Mouse (Mus musculus) hindbrain, embryonic 11.5 days (tissue): ENCODE measurements at regions not wholly inside any gene's neighbourhood (a gene's known extent, or its start where the extent isn't known, plus 50 kb on each side); places are given as distances from the start of the nearest gene placed in this dataset.

ENCODE experiments used
- ATAC-seq: fragments of 200-750 bp; cut with Nextera tagmentation; 2 replicates; pipeline ENCODE4 v1.8.0; 2017; ENCODE audit warnings: mild to moderate bottlenecking, moderate TSS enrichment, moderate library complexity; ENCODE audit not compliant: low FRiP score
- DNase-seq: peaks from one replicate; pipeline ENCODE4 v3.0.0-alpha.2; 2015; ENCODE audit warnings: low spot score
- H3K27ac ChIP-seq: fragments of 300-500 bp; sonication (generic); 2 replicates; pipeline ENCODE4 v1.5.1; 2014; ENCODE audit warnings: mild to moderate bottlenecking, low read depth, low read length
- H3K27me3 ChIP-seq: fragments of 300-500 bp; sonication (generic); 2 replicates; pipeline ENCODE4 v1.6.1; 2014; ENCODE audit warnings: mild to moderate bottlenecking, low read length, moderate library complexity, mixed read lengths; ENCODE audit not compliant: control insufficient read depth, insufficient read depth
- H3K36me3 ChIP-seq: fragments of 300-500 bp; sonication (generic); 2 replicates; pipeline ENCODE4 v1.6.1; 2014; ENCODE audit warnings: mild to moderate bottlenecking, low read length, moderate library complexity, mixed read lengths; ENCODE audit not compliant: control insufficient read depth, insufficient read depth
- H3K4me1 ChIP-seq: fragments of 300-500 bp; sonication (generic); replicated peaks from 2 replicates; pipeline ENCODE4 v1.6.1; 2014; ENCODE audit warnings: low read length, mixed read lengths; ENCODE audit not compliant: control insufficient read depth, insufficient read depth
- H3K4me2 ChIP-seq: fragments of 300-500 bp; sonication (generic); replicated peaks from 2 replicates; pipeline ENCODE4 v1.6.1; 2014; ENCODE audit warnings: mild to moderate bottlenecking, low read depth, low read length
- H3K4me3 ChIP-seq: fragments of 300-500 bp; sonication (generic); 2 replicates; pipeline ENCODE4 v1.5.1; 2014; ENCODE audit warnings: low read depth, low read length
- H3K9ac ChIP-seq: fragments of 300-500 bp; sonication (generic); 2 replicates; pipeline ENCODE4 v1.6.1; 2014; ENCODE audit warnings: low read depth, low read length
- H3K9me3 ChIP-seq: fragments of 300-500 bp; sonication (generic); 2 replicates; pipeline ENCODE4 v1.6.1; 2016; ENCODE audit warnings: low read length; ENCODE audit not compliant: control insufficient read depth
- WGBS: fragments of 180-500 bp; shearing (Covaris S2); extraction: QIAGEN DNeasy Blood & Tissue Kit; methylation state at CpG from one replicate; pipeline ENCODE4 v1.1.7; 2014; 5-methylcytosine and 5-hydroxymethylcytosine counted together

DNA sequence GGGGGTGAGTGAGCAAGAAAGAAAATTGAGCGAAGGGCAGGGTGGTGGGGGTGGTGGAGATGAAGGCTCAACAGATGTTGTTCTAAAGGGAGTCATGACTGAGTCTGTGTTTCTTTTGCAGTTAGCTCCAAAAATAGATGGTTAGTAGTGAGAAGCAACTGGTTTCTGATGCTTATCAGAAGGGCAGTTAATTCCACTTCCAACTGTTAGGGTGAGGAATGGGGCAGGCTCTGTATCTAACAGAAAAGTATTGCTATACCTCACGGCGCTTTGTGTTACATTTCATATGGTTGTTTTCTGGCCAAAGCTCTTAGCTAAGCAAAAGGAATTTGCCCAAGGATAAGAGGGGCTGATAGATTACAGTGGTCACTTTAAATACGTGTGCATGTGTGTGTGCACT lies 120.3 kb downstream of the Slc30a10 start:
- ATAC-seq (no peak), DNase-seq (no peak)
- Histone ChIP-seq H3K9ac (no peak overlapping the region), H3K27ac (no peak overlapping the region), H3K4me1 (0 out of 2 replicates have a peak, but pooled peaks cover 2% of the 10 kb centered on the region), H3K27me3 (no peaks in the 10 kb centered on the region), H3K4me3 (no peak overlapping the region), H3K9me3 (no peaks in the 10 kb centered on the region), H3K36me3 (no peaks in the 10 kb centered on the region), H3K4me2 (no peak overlapping the region)
- 79% methylated on average over 4 of the region's 4 CpGs for WGBS

DNA sequence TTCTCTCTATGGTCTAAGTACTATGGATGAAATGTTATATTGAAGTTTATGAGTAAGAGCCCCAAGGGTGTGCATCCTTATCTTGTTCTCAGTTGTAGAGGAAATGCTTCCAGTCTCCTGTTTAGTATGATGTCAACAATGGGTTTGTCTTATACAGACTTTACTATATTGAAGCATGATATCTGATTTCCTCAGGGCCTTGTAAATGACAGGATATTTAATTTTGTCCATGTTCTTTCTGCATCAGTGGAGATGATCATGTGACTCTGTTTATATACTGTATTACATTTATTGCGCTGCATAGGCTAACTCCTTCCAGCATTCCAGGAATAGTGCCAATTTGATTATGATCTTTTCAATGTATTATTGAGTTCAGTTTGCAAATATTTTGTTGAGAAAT lies 125.2 kb downstream of the Slc30a10 start:
- DNase-seq (no peak), ATAC-seq (no peak)
- H3K4me1 ChIP-seq: no peaks in the 10 kb centered on the region
- no peaks in the 10 kb centered on the region for H3K9me3 ChIP-seq
- no peak overlapping the region for H3K4me2 ChIP-seq
- no peak overlapping the region for H3K4me3 ChIP-seq
- no peaks in the 10 kb centered on the region for H3K27me3 ChIP-seq
- no peaks in the 10 kb centered on the region for H3K36me3 ChIP-seq
- H3K9ac ChIP-seq: no peak overlapping the region
- WGBS: 100% methylated on average over 1 of the region's 1 CpGs
- H3K27ac ChIP-seq: no peak overlapping the region

DNA sequence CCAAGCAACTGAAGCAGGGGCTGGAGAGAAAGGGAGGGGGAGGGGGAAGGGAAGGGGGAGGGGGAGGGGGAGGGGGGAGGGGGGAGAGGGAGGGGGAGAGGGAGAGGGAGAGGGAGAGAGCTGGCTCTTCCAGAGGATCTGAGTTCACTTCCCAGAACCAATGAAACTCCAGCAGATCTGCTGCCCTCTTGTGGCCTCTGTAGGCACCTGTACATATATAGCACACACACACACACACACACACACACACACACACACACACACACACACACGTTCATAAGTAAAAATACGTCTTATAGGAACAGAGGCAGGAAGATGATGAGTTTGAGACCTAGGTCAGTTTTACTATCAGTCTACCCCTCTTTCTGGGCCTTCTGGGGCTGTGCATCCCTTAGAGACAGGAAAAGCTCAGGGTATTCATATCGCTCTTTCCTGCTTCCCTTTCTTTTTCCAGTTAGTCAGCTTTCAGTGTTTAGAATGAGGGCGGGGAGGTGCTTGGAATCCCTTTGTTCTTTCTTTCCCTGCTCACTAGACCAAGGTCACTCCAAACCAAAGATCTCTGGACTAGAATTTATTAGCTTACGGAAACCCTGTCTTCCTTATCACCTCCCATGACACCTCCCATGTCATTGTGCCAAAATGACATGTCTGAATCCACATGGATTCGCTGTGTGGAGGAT lies 130.7 kb downstream of the Slc30a10 start:
- 89% methylated on average over 6 of the region's 6 CpGs for WGBS
- no peaks in the 10 kb centered on the region for H3K36me3 ChIP-seq
- H3K27ac ChIP-seq: no peak overlapping the region
- H3K9me3 ChIP-seq: no peaks in the 10 kb centered on the region
- no peak overlapping the region for H3K9ac ChIP-seq
- no peak for DNase-seq
- no peak overlapping the region for H3K4me2 ChIP-seq
- no peaks in the 10 kb centered on the region for H3K27me3 ChIP-seq
- no peak for ATAC-seq
- no peak overlapping the region for H3K4me3 ChIP-seq
- H3K4me1 ChIP-seq: no peaks in the 10 kb centered on the region

DNA sequence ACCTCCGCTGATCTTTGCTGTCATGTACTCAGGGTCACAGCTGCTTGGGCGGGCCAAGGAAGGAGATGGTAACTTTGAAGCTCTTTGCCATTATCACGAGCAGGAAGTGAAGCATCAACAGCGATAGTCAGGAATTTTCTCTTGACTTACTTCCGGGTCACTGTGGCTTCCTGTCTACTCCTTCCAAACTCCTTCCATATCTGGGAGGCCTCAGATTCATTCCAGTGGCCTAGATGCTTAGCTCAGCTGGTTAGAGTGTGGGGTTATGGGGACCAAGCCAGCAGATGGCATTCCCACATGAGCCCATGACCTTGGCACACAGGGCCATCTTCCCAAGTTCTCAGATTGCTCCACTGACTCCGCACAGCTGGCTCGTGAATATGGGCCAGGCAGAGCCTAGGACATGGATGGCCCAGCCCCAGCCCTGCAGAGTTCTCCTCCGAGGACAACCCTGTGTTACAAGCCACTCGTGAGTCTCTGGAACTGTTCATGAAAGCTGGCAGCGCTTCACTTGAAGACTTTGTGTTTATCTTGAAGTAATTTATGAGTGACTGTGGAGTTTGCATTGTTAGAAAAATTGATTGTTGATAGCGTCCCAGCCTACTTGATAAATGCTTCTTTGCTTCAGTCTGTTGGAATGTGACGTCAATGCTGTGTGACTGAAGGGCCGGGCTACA lies 133.2 kb downstream of the Slc30a10 start:
- H3K4me1 ChIP-seq: no peaks in the 10 kb centered on the region
- WGBS: 85% methylated on average over 13 of the region's 13 CpGs
- no peak overlapping the region for H3K4me3 ChIP-seq
- H3K36me3 ChIP-seq: no peaks in the 10 kb centered on the region
- no peaks in the 10 kb centered on the region for H3K27me3 ChIP-seq
- no peak for ATAC-seq
- H3K4me2 ChIP-seq: no peak overlapping the region
- no peak overlapping the region for H3K9ac ChIP-seq
- no peak for DNase-seq
- no peak overlapping the region for H3K27ac ChIP-seq
- H3K9me3 ChIP-seq: no peaks in the 10 kb centered on the region

DNA sequence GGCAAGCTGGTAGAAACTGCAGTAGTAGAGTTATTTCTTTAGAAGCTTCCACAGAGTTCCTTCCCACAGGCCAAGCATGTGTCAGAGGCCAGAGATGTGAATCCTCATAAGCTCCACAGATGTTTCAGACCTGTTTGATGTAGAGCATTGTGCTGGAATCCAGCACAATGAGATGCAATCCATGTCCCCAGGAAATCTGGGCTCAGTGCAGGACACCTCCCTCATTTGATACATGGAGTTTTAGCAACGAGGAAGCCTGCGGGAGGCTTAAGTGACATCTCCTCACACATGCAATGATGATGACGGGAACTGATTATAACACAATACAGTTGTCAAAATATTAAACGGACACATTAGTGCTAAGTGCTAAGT lies 133.7 kb downstream of the Slc30a10 start:
- Histone ChIP-seq H3K27me3 (no peaks in the 10 kb centered on the region), H3K4me3 (no peak overlapping the region), H3K9ac (no peak overlapping the region), H3K4me2 (no peak overlapping the region), H3K36me3 (no peaks in the 10 kb centered on the region), H3K9me3 (no peaks in the 10 kb centered on the region), H3K27ac (no peak overlapping the region), H3K4me1 (no peaks in the 10 kb centered on the region)
- ATAC-seq (no peak), DNase-seq (no peak)
- 88% methylated on average over 4 of the region's 4 CpGs for WGBS

DNA sequence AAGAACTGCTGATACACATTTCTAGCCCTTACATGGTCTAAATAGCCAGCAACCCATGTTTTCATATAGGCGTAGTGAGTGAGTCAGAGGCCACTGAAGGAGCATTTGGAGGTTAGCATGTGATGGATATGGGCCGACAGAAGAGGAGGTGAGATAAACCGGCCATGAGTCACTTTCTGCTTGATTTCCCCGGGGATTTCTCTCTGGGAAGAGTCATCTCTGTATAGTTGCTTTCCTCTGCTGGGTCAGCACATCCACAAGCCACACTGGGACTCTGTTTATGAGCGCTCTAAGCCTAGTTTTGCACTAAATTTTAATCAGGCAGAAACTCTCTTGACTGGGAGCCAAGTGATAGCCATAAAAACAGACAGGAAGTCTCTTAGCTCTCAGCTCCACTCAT lies 142.2 kb downstream of the Slc30a10 start:
- ATAC-seq (no peak), DNase-seq (no peak)
- no peak overlapping the region for H3K9ac ChIP-seq
- H3K4me2 ChIP-seq: no peak overlapping the region
- no peaks in the 10 kb centered on the region for H3K27me3 ChIP-seq
- H3K27ac ChIP-seq: no peak overlapping the region
- H3K9me3 ChIP-seq: no peaks in the 10 kb centered on the region
- 82% methylated on average over 5 of the region's 5 CpGs for WGBS
- H3K36me3 ChIP-seq: no peaks in the 10 kb centered on the region
- H3K4me1 ChIP-seq: no peaks in the 10 kb centered on the region
- no peak overlapping the region for H3K4me3 ChIP-seq

DNA sequence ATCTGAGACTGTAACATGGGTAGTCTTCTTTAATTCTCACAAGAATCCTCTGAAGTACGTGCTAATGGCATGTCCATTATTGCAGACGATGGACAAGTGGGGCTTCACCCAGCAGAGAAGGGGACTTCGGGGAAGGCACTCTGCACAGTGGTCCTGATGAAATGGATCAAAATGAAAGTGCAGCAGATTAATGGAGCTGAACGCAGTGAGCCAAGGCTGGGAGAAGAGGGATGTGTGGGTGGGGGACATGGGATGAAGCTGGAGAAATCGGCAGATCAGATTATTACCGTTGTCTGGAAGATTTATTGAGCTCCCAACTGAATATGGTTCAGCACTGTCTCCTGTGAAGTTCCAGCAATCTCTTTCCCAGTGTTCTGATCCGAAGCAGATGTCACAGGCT lies 143.9 kb downstream of the Slc30a10 start:
- no peaks in the 10 kb centered on the region for H3K27me3 ChIP-seq
- H3K4me2 ChIP-seq: no peak overlapping the region
- no peaks in the 10 kb centered on the region for H3K4me1 ChIP-seq
- ATAC-seq (no peak), DNase-seq (no peak)
- no peak overlapping the region for H3K9ac ChIP-seq
- H3K9me3 ChIP-seq: no peaks in the 10 kb centered on the region
- 86% methylated on average over 7 of the region's 7 CpGs for WGBS
- H3K27ac ChIP-seq: no peak overlapping the region
- H3K36me3 ChIP-seq: no peaks in the 10 kb centered on the region
- no peak overlapping the region for H3K4me3 ChIP-seq

DNA sequence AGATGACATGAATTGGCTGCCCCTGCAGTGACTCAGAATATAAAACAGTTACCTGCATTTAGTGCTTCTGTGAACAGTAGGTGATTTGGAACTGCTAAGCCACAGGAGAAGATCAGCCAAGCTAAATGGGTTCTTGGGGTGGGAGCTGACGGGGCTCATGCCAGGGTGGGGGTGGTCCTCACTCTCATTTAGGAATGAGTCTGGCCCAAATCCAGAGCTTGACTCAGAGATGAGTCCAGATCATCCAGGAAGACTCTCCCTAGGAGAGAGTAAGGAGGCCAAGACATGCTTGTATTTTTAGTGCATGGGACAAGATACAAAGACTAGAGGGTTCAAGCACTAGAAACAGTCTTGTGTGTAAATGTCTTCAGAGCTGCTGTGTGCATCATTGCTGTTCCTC lies 146.5 kb downstream of the Slc30a10 start:
- H3K9me3 ChIP-seq: no peaks in the 10 kb centered on the region
- H3K27ac ChIP-seq: no peak overlapping the region
- H3K4me2 ChIP-seq: no peak overlapping the region
- no peak for DNase-seq
- H3K36me3 ChIP-seq: no peaks in the 10 kb centered on the region
- H3K4me1 ChIP-seq: no peaks in the 10 kb centered on the region
- no peak for ATAC-seq
- WGBS: 94% methylated on average over 1 of the region's 1 CpGs
- H3K9ac ChIP-seq: no peak overlapping the region
- no peaks in the 10 kb centered on the region for H3K27me3 ChIP-seq
- H3K4me3 ChIP-seq: no peak overlapping the region

DNA sequence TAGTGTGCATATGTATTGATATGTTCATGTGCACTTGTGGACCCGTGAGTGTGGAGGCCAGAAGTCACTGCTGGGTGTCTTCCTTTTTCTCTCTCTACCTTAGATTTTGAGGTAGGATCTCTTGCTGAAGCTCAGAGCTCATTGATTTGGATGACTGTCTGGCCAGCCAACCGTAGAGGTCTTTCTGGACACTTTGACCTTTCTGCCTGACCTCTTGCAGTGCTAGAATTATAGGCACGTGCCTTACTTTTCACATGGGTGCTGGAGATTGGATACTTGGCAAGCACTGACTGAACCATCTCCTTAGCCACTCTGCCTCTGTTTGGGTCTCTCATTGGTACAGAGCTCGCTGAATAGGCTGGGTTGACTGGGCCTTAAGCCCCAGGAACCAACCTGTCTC lies 151.3 kb downstream of the Slc30a10 start:
- H3K4me1 ChIP-seq: no peaks in the 10 kb centered on the region
- WGBS: 67% methylated on average over 4 of the region's 4 CpGs

More for the DNA sequence above, 151.3 kb downstream of the Slc30a10 start:
- no peak overlapping the region for H3K4me2 ChIP-seq
- H3K27me3 ChIP-seq: no peaks in the 10 kb centered on the region
- H3K27ac ChIP-seq: no peak overlapping the region
- H3K4me3 ChIP-seq: no peak overlapping the region
- no peaks in the 10 kb centered on the region for H3K36me3 ChIP-seq
- ATAC-seq (no peak), DNase-seq (no peak)
- H3K9ac ChIP-seq: no peak overlapping the region
- H3K9me3 ChIP-seq: no peaks in the 10 kb centered on the region
